Mouse (Mus musculus): ENCODE results near the gene Engase. TPM values are rescaled to one million over a fixed set of nuclear protein-coding genes. Genes with fewer than 3 reads are reported as not detected.

Gene Engase
- polyA plus RNA-seq, 1 experiment, result 2.9 TPM

DNA sequence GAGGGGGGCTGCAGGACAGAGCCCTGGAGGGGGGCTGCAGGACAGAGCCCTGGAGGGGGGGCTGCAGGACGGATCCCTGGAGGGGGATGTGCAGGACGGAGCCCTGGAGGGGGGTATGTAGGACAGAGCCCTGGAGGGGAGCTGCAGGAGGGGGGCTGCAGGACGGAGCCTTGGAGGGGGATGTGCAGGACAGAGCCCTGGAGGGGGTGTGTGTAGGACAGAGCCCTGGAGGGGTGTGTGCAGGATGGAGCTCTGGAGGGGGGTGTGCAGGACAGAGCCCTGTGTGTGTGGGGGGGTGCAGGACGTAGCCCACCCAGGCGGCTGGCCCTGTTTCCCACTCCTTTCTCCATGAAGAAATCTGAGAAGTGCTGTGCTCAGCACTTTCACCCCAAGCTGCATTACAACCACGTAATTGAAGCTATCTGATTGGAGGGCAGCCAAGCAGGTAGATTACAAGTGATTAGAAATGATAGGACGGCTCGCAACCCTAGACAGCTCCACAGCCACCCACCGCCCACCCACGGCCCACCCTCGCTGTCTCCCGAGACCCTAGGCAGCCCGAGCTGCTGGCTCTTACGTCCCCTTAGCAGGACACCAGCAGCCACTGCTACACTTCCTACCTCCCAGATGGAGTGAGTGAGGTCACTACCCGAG, 35.8 kb downstream of the Engase start:
- H3K27me3 ChIP-seq (ENCODE audit: control insufficient read depth, insufficient read depth, low read length), result no peaks in the 10 kb centered on the region
- no peaks in the 10 kb centered on the region for H3K36me3 ChIP-seq (ENCODE audit: control insufficient read depth, insufficient read depth, low read length)
- no peak overlapping the region for H3K27ac ChIP-seq (ENCODE audit: control insufficient read depth, insufficient read depth, low read depth, low read length)
- TF ChIP-seq CTCF (IDR thresholded peaks at IDR 0.05; ENCODE audit: control insufficient read depth, insufficient read depth, insufficient replicate concordance, low read depth, low read length) (no peak), POLR2A (IDR thresholded peaks at IDR 0.05; ENCODE audit: control insufficient read depth, low read depth, low read length) (no peak)
- no peaks in the 10 kb centered on the region for H3K4me1 ChIP-seq (ENCODE audit: control insufficient read depth, insufficient read depth, low read length)
- no peak overlapping the region for H3K4me3 ChIP-seq (ENCODE audit: control insufficient read depth, low read depth, low read length)

DNA sequence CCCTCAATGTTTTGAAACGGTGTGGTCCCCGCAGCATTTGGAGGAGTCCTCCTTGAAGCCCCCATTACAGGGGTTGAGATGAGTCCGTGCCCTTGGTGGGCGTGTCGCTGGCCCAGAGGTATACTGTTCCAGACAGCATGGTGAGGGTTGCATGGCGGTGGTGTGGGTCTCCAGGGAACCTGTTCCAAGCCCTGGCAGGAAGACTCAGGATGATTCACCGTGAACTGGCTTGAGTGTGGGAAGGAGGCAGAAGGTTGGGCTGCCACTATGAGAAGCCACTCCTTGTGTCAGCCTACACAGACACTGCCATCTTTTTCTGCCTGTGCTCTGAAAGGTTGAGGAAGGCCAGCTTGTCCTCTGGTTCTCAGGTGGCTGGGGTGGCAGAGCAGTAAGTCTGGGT, 41.3 kb downstream of the Engase start:
- TF ChIP-seq POLR2A (IDR thresholded peaks at IDR 0.05; ENCODE audit: control insufficient read depth, low read depth, low read length), result no peak
- TF ChIP-seq CTCF (IDR thresholded peaks at IDR 0.05; ENCODE audit: control insufficient read depth, insufficient read depth, insufficient replicate concordance, low read depth, low read length), result no peak
- Histone ChIP-seq H3K27ac (ENCODE audit: control insufficient read depth, insufficient read depth, low read depth, low read length) (no peak overlapping the region), H3K36me3 (ENCODE audit: control insufficient read depth, insufficient read depth, low read length) (no peaks in the 10 kb centered on the region), H3K4me3 (ENCODE audit: control insufficient read depth, low read depth, low read length) (no peak overlapping the region), H3K4me1 (ENCODE audit: control insufficient read depth, insufficient read depth, low read length) (no peaks in the 10 kb centered on the region), H3K27me3 (ENCODE audit: control insufficient read depth, insufficient read depth, low read length) (no peaks in the 10 kb centered on the region)

DNA sequence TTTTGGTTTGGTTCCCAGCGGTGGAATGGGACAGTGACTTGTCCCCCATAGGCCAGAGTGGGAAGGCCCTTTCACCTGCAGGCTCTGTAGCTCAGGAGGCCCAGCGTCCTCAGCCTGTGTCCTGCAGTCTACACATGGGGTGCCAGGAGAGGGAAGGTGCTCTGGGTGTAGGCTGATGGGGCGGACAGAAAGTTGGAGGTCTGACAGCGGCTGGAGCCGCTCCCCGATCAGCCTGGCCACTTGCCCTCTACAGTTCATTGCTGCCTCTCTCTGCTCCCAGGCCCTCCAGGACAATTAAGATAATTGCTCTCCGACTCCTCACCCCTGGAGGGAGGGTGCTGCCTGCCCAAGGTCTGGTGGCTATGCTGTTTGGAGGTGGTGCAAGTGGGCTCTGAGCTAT, 42.1 kb downstream of the Engase start:
- Histone ChIP-seq H3K36me3 (ENCODE audit: control insufficient read depth, insufficient read depth, low read length) (no peaks in the 10 kb centered on the region), H3K27me3 (ENCODE audit: control insufficient read depth, insufficient read depth, low read length) (no peaks in the 10 kb centered on the region), H3K4me3 (ENCODE audit: control insufficient read depth, low read depth, low read length) (no peak overlapping the region), H3K27ac (ENCODE audit: control insufficient read depth, insufficient read depth, low read depth, low read length) (no peak overlapping the region), H3K4me1 (ENCODE audit: control insufficient read depth, insufficient read depth, low read length) (no peaks in the 10 kb centered on the region)
- no peak for TF ChIP-seq POLR2A (IDR thresholded peaks at IDR 0.05; ENCODE audit: control insufficient read depth, low read depth, low read length)
- no peak for TF ChIP-seq CTCF (IDR thresholded peaks at IDR 0.05; ENCODE audit: control insufficient read depth, insufficient read depth, insufficient replicate concordance, low read depth, low read length)

DNA sequence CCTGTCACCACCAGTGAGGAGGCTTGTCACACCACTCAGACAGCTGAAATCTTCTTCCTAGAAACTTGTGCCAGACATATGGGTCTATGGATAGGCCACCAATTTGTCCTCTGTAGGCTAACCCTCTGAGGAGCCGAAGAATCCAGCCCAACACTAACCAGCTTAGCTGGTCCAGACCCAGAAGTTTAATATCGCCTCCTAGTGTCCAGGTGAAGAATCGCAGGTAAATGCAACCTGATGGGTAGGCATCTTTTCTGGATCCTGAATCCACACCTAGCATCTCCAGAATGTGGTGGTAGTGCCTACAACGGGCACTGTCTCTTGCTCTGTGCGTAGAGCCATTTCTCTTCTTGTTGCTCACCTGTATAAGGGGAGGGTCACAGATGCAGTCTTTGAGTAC, 43.6 kb downstream of the Engase start:
- no peak for TF ChIP-seq POLR2A (IDR thresholded peaks at IDR 0.05; ENCODE audit: control insufficient read depth, low read depth, low read length)
- no peak for TF ChIP-seq CTCF (IDR thresholded peaks at IDR 0.05; ENCODE audit: control insufficient read depth, insufficient read depth, insufficient replicate concordance, low read depth, low read length)

DNA sequence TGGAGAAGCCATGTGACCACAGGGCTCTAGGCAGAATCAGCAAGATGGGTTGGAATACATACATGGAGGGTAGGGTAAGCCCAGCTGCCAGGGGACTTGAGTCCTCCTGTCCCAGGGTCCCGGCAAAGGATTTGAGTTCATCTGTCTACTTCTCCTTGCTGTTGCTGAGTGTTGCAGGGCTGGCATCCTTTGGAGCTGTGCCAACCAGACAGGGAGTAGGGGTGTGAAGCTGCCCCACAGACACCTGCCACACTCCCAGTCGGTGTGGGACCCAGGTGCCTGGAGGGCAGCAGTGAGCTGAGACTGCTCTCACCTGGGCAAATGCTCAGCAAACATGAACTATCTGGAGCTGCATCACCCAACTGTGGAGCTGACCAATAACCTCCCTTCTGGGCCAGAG, 44.3 kb downstream of the Engase start:
- TF ChIP-seq POLR2A (IDR thresholded peaks at IDR 0.05; ENCODE audit: control insufficient read depth, low read depth, low read length) (no peak), CTCF (IDR thresholded peaks at IDR 0.05; ENCODE audit: control insufficient read depth, insufficient read depth, insufficient replicate concordance, low read depth, low read length) (no peak)
- H3K27ac ChIP-seq (ENCODE audit: control insufficient read depth, insufficient read depth, low read depth, low read length), result no peak overlapping the region
- no peaks in the 10 kb centered on the region for H3K36me3 ChIP-seq (ENCODE audit: control insufficient read depth, insufficient read depth, low read length)
- no peaks in the 10 kb centered on the region for H3K4me1 ChIP-seq (ENCODE audit: control insufficient read depth, insufficient read depth, low read length)
- H3K27me3 ChIP-seq (ENCODE audit: control insufficient read depth, insufficient read depth, low read length), result no peaks in the 10 kb centered on the region
- H3K4me3 ChIP-seq (ENCODE audit: control insufficient read depth, low read depth, low read length), result no peak overlapping the region

More for the DNA sequence above, 43.6 kb downstream of the Engase start:
- Histone ChIP-seq H3K36me3 (ENCODE audit: control insufficient read depth, insufficient read depth, low read length) (no peaks in the 10 kb centered on the region), H3K27me3 (ENCODE audit: control insufficient read depth, insufficient read depth, low read length) (no peaks in the 10 kb centered on the region), H3K27ac (ENCODE audit: control insufficient read depth, insufficient read depth, low read depth, low read length) (no peak overlapping the region), H3K4me3 (ENCODE audit: control insufficient read depth, low read depth, low read length) (no peak overlapping the region), H3K4me1 (ENCODE audit: control insufficient read depth, insufficient read depth, low read length) (no peaks in the 10 kb centered on the region)

DNA sequence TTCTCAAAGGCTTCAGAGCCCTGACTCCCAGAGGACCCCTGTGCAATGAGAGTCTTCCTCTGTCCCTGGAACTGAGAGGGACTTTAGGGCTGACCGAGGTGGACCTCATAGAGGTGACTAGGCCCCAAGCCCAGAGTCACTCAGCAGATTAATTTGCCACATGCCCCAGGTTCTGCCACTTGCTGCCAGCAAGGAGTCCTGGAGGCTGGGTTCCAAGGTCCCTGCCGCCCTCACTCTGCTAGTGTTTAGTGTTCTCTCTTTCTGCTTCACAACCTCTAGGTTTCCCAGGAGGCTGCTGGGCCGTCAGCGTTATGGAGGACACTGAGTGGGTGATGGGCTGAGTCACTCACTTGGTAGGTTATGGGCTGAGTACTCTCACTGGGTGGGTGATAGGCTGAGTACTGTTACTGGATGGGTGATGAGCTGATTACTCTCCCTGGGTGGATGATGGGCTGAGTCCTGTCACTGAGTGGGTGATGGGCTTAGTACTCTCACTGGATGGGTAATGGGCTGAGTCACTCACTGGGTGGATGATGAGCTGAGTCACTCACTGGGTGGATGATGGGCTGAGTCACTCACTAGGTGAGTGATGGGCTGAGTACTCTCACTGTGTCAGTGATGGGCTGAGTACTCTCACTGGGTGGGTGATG, 47.0 kb downstream of the Engase start:
- H3K27me3 ChIP-seq (ENCODE audit: control insufficient read depth, insufficient read depth, low read length), result no peaks in the 10 kb centered on the region
- H3K4me3 ChIP-seq (ENCODE audit: control insufficient read depth, low read depth, low read length), result no peak overlapping the region
- TF ChIP-seq POLR2A (IDR thresholded peaks at IDR 0.05; ENCODE audit: control insufficient read depth, low read depth, low read length), result no peak
- TF ChIP-seq CTCF (IDR thresholded peaks at IDR 0.05; ENCODE audit: control insufficient read depth, insufficient read depth, insufficient replicate concordance, low read depth, low read length), result no peak

DNA sequence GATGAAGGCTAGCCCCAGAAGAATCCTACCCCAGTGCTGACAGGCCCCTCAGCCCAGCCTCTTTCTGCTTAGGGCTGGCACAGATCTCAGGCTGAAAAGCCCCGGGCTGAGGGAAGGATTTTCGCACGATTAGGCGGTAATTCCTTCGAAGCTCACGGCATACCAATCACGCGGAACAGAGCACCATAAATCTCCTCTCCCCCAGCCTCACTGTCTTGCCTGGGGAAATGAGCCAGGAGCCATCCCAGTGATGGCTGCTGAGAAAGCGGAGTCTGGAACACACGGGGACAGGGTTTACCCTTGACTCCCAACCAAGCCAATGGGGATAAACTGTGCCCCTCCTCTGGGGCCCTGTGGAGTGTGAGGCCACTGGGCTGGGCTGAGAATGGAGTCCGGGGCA, 48.4 kb downstream of the Engase start:
- H3K4me3 ChIP-seq (ENCODE audit: control insufficient read depth, low read depth, low read length), result no peak overlapping the region
- no peak for TF ChIP-seq CTCF (IDR thresholded peaks at IDR 0.05; ENCODE audit: control insufficient read depth, insufficient read depth, insufficient replicate concordance, low read depth, low read length)
- TF ChIP-seq POLR2A (IDR thresholded peaks at IDR 0.05; ENCODE audit: control insufficient read depth, low read depth, low read length), result no peak
- no peak overlapping the region for H3K27ac ChIP-seq (ENCODE audit: control insufficient read depth, insufficient read depth, low read depth, low read length)
- H3K36me3 ChIP-seq (ENCODE audit: control insufficient read depth, insufficient read depth, low read length), result no peaks in the 10 kb centered on the region
- H3K27me3 ChIP-seq (ENCODE audit: control insufficient read depth, insufficient read depth, low read length), result no peaks in the 10 kb centered on the region
- no peaks in the 10 kb centered on the region for H3K4me1 ChIP-seq (ENCODE audit: control insufficient read depth, insufficient read depth, low read length)

More for the DNA sequence above, 47.0 kb downstream of the Engase start:
- Histone ChIP-seq H3K4me1 (ENCODE audit: control insufficient read depth, insufficient read depth, low read length) (no peaks in the 10 kb centered on the region), H3K27ac (ENCODE audit: control insufficient read depth, insufficient read depth, low read depth, low read length) (no peak overlapping the region), H3K36me3 (ENCODE audit: control insufficient read depth, insufficient read depth, low read length) (no peaks in the 10 kb centered on the region)

Measured in testis, adult 2 months (tissue).